Mouse (Mus musculus) CD4-positive naive resting alpha-beta T cell, adult 76 days (primary cell): ENCODE measurements around the gene Ext2. TPM values are rescaled to one million over a fixed set of nuclear protein-coding genes. Genes with fewer than 3 reads are reported as not detected.

Source experiments
- total RNA-seq: library from RNA; stranded (reverse); gene quantifications from one replicate; pipeline ENCODE4 v1.2.4, GENCODE M21; 2023

The Ext2 gene
- 57.2 TPM for total RNA-seq

GRCm38 (mm10) chr2:93822045-93822749 is at the start of gene Ext2:
Gene Ext2, minus strand, starts transcription at chr2:93822568.

GRCm38 (mm10) chr2:93869107-93869600 is 46.8 kb upstream of the Ext2 start, which contains the start of gene Accsl:
Gene Accsl, minus strand, starts transcription at chr2:93869157.

GRCm38 (mm10) chr2:93849505-93850089 is 27.2 kb upstream of the Ext2 start, which contains the start of gene Accs:
Gene Accs, minus strand, starts transcription at chr2:93849943.

Other genes starting within 250 kb of the Ext2 start
- gene Alx4, start 180.2 kb downstream of the Ext2 start, total RNA-seq: not detected
- 30.3 TPM for gene Accs, start 27.4 kb upstream of the Ext2 start, total RNA-seq
- not detected for gene Accsl, start 46.6 kb upstream of the Ext2 start, total RNA-seq
- gene Gm13889, start 134.6 kb upstream of the Ext2 start, total RNA-seq: 0.62 TPM
- not detected for gene Gm27027, start 173.8 kb upstream of the Ext2 start, total RNA-seq
- 66.0 TPM for gene Alkbh3, start 188.2 kb upstream of the Ext2 start, total RNA-seq